Mouse (Mus musculus): Measurements from ENCODE around the gene Noc4l. TPM values are rescaled to one million over a fixed set of nuclear protein-coding genes. Genes with fewer than 3 reads are reported as not detected.

Gene Noc4l
- polyA plus RNA-seq, 1 experiment from 2014 or later, result 61.4 TPM

DNA sequence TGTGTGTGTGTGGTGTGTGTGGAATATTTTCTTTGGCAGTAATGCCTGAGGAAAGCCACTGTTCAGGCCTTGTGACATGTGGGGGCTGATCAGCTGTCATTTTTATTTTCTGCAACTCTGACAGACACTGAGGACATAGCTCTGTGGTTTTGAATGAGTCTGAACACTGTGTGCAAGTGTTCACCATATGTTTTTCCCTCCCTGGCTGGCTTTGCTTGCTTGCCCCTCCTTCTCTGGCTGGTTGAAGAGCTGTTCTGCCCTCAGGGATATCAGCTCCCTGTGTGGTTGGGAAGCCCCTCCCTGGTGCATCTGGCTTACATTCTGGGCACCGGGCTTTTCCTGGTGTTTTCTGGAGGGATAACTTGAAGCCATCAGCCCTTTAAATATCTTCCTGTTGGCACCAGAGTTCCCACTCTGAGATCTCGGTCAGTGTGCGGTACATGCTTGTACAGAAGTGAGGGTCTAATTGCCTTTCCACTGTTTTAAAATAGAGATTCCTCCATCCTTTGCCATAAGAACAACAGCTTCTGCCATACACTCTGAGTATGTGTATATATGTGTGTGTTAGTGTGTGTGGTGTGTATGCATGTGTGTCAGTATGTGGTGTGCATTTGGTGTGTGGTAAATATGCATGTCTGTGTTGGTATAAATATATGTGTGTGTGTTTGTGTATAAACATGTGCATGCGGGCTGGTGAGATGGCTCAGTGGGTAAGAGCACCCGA, 41.6 kb downstream of the Noc4l start:
- Histone ChIP-seq H3K9ac (ENCODE audit: low read depth, low read length) (no peak overlapping the region), H3K4me3 (ENCODE audit: low read length) (no peak overlapping the region), H3K4me1 (ENCODE audit: control insufficient read depth, insufficient read depth, low read length) (no peaks in the 10 kb centered on the region), H3K36me3 (ENCODE audit: control insufficient read depth, insufficient read depth, low read length) (no peaks in the 10 kb centered on the region), H3K9me3 (ENCODE audit: control insufficient read depth, low read length) (no peaks in the 10 kb centered on the region), H3K4me2 (replicated peaks; ENCODE audit: low read depth, low read length) (no peak overlapping the region), H3K27me3 (ENCODE audit: control insufficient read depth, insufficient read depth, low read length) (no peaks in the 10 kb centered on the region), H3K27ac (ENCODE audit: low read depth, low read length) (no peak overlapping the region)
- no peak for ATAC-seq (ENCODE audit: low FRiP score, low TSS enrichment)
- 86% methylated on average over 5 of the region's 5 CpGs for WGBS

GRCm38 (mm10) chr5:110610484-110610883, 42.7 kb downstream of the Noc4l start:
- no peak overlapping the region for H3K27ac ChIP-seq (ENCODE audit: low read depth, low read length)
- H3K4me2 ChIP-seq (replicated peaks; ENCODE audit: low read depth, low read length), result no peak overlapping the region
- no peak overlapping the region for H3K4me3 ChIP-seq (ENCODE audit: low read length)
- H3K9ac ChIP-seq (ENCODE audit: low read depth, low read length), result no peak overlapping the region
- no peak for ATAC-seq (ENCODE audit: low FRiP score, low TSS enrichment)
- no peaks in the 10 kb centered on the region for H3K4me1 ChIP-seq (ENCODE audit: control insufficient read depth, insufficient read depth, low read length)
- no peaks in the 10 kb centered on the region for H3K36me3 ChIP-seq (ENCODE audit: control insufficient read depth, insufficient read depth, low read length)
- no peaks in the 10 kb centered on the region for H3K27me3 ChIP-seq (ENCODE audit: control insufficient read depth, insufficient read depth, low read length)
- H3K9me3 ChIP-seq (ENCODE audit: control insufficient read depth, low read length), result no peaks in the 10 kb centered on the region
- 92% methylated on average over 7 of the region's 7 CpGs for WGBS

- ATAC-seq (ENCODE audit: low FRiP score, low TSS enrichment), result no peak
- Histone ChIP-seq H3K36me3 (ENCODE audit: control insufficient read depth, insufficient read depth, low read length) (no peaks in the 10 kb centered on the region), H3K27ac (ENCODE audit: low read depth, low read length) (no peak overlapping the region), H3K9me3 (ENCODE audit: control insufficient read depth, low read length) (no peaks in the 10 kb centered on the region), H3K4me3 (ENCODE audit: low read length) (no peak overlapping the region), H3K4me2 (replicated peaks; ENCODE audit: low read depth, low read length) (no peak overlapping the region), H3K27me3 (ENCODE audit: control insufficient read depth, insufficient read depth, low read length) (no peaks in the 10 kb centered on the region), H3K4me1 (ENCODE audit: control insufficient read depth, insufficient read depth, low read length) (no peaks in the 10 kb centered on the region), H3K9ac (ENCODE audit: low read depth, low read length) (no peak overlapping the region)
- WGBS, result 74% methylated on average over 5 of the region's 5 CpGs
Observed at GRCm38 (mm10) chr5:110609868-110610267, 43.3 kb downstream of the Noc4l start.

GRCm38 (mm10) chr5:110609425-110609824, 43.8 kb downstream of the Noc4l start:
- Histone ChIP-seq H3K9ac (ENCODE audit: low read depth, low read length) (no peak overlapping the region), H3K27ac (ENCODE audit: low read depth, low read length) (no peak overlapping the region), H3K36me3 (ENCODE audit: control insufficient read depth, insufficient read depth, low read length) (no peaks in the 10 kb centered on the region), H3K27me3 (ENCODE audit: control insufficient read depth, insufficient read depth, low read length) (no peaks in the 10 kb centered on the region), H3K4me2 (replicated peaks; ENCODE audit: low read depth, low read length) (no peak overlapping the region), H3K9me3 (ENCODE audit: control insufficient read depth, low read length) (no peaks in the 10 kb centered on the region), H3K4me3 (ENCODE audit: low read length) (no peak overlapping the region), H3K4me1 (ENCODE audit: control insufficient read depth, insufficient read depth, low read length) (no peaks in the 10 kb centered on the region)
- 86% methylated on average over 3 of the region's 3 CpGs for WGBS
- no peak for ATAC-seq (ENCODE audit: low FRiP score, low TSS enrichment)

- H3K27me3 ChIP-seq (ENCODE audit: control insufficient read depth, insufficient read depth, low read length), result no peaks in the 10 kb centered on the region
- H3K9me3 ChIP-seq (ENCODE audit: control insufficient read depth, low read length), result no peaks in the 10 kb centered on the region
- H3K4me2 ChIP-seq (replicated peaks; ENCODE audit: low read depth, low read length), result no peak overlapping the region
- no peak overlapping the region for H3K9ac ChIP-seq (ENCODE audit: low read depth, low read length)
- H3K4me1 ChIP-seq (ENCODE audit: control insufficient read depth, insufficient read depth, low read length), result no peaks in the 10 kb centered on the region
- no peak for ATAC-seq (ENCODE audit: low FRiP score, low TSS enrichment)
- H3K4me3 ChIP-seq (ENCODE audit: low read length), result no peak overlapping the region
- WGBS, result 69% methylated on average over 8 of the region's 8 CpGs
- H3K36me3 ChIP-seq (ENCODE audit: control insufficient read depth, insufficient read depth, low read length), result no peaks in the 10 kb centered on the region
- H3K27ac ChIP-seq (ENCODE audit: low read depth, low read length), result no peak overlapping the region
Observed at GRCm38 (mm10) chr5:110608941-110609340, 44.3 kb downstream of the Noc4l start.

DNA sequence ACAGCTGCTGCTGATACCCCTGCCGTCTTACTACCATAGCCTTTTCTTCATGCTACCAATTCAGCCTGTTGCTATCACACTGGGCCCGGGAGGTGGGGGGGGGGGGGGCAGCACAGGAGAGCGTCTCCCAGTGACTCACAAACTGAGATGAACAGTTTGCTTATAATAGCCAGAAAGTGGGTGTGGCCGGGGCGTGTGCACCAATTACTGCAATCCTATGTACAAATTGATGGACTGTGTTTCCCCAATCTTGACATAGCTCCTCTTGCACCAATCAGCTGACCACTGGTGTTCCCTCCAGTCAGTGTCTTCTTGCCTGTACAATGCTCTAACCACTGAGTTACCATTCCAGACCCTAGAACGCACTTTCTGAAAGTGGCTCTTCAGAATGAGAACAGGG, 44.9 kb downstream of the Noc4l start:
- no peaks in the 10 kb centered on the region for H3K9me3 ChIP-seq (ENCODE audit: control insufficient read depth, low read length)
- no peak for ATAC-seq (ENCODE audit: low FRiP score, low TSS enrichment)
- H3K36me3 ChIP-seq (ENCODE audit: control insufficient read depth, insufficient read depth, low read length), result no peaks in the 10 kb centered on the region
- no peak overlapping the region for H3K9ac ChIP-seq (ENCODE audit: low read depth, low read length)
- H3K4me2 ChIP-seq (replicated peaks; ENCODE audit: low read depth, low read length), result no peak overlapping the region
- 82% methylated on average over 6 of the region's 6 CpGs for WGBS
- no peaks in the 10 kb centered on the region for H3K27me3 ChIP-seq (ENCODE audit: control insufficient read depth, insufficient read depth, low read length)
- H3K27ac ChIP-seq (ENCODE audit: low read depth, low read length), result no peak overlapping the region
- no peaks in the 10 kb centered on the region for H3K4me1 ChIP-seq (ENCODE audit: control insufficient read depth, insufficient read depth, low read length)
- H3K4me3 ChIP-seq (ENCODE audit: low read length), result no peak overlapping the region

DNA sequence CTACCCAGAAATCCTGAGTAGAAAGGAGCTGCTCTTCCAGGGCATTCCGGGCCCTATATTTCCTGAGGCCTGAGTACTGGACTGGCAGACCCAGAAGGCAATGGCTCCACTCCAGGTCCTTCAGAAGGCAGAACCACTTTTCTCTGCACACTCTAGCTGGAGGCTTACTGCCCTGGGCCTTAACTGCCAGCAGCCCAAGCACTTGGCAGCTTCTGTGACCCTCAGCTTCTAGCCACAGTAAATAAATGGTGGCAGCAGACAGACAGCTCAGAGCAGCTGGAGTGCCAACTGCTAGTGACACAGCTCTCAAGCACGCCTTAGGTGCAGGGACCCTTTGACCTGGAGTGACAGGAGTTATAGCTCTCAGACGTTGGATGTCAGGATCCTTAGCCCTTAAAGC, 45.5 kb downstream of the Noc4l start:
- ATAC-seq (ENCODE audit: low FRiP score, low TSS enrichment), result no peak
- H3K9me3 ChIP-seq (ENCODE audit: control insufficient read depth, low read length), result no peaks in the 10 kb centered on the region
- H3K36me3 ChIP-seq (ENCODE audit: control insufficient read depth, insufficient read depth, low read length), result no peaks in the 10 kb centered on the region
- H3K27ac ChIP-seq (ENCODE audit: low read depth, low read length), result no peak overlapping the region
- WGBS, result 44% methylated on average over 3 of the region's 3 CpGs
- H3K9ac ChIP-seq (ENCODE audit: low read depth, low read length), result no peak overlapping the region
- no peaks in the 10 kb centered on the region for H3K4me1 ChIP-seq (ENCODE audit: control insufficient read depth, insufficient read depth, low read length)
- H3K4me2 ChIP-seq (replicated peaks; ENCODE audit: low read depth, low read length), result no peak overlapping the region
- no peaks in the 10 kb centered on the region for H3K27me3 ChIP-seq (ENCODE audit: control insufficient read depth, insufficient read depth, low read length)
- H3K4me3 ChIP-seq (ENCODE audit: low read length), result no peak overlapping the region

DNA sequence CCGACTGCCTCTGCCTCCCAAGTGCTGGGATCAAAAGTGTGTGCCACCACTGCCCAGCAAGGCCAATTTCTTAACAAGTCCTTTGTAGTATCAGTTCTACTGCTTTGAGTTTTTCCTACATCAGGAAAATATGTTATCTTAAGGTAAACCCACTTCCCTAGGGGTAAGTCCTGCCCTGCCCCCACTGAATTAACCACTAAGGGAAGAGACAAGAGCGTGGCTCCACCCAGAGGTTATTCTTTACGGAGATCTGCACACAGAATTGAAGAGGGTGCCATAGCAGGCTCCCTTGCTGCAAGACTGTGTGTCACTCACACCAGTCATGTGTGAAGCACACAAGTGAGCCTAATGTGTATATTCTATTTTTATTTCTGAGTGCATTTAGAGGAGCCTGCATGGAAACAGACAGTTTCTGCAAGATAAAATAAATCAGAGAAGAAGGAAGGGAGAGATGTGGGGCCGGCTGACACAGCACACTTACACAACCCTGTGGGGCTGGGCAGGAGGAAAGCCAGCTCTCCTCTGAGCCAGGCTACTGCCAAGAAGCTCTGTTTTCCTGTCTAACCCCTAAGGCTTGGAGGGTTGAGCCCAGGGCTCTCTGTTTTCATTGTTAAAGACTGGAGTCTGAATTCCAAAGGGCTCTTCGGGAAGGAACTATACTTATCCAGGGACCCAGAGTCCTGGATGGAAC, 47.5 kb downstream of the Noc4l start:
- Histone ChIP-seq H3K4me2 (replicated peaks; ENCODE audit: low read depth, low read length) (no peak overlapping the region), H3K36me3 (ENCODE audit: control insufficient read depth, insufficient read depth, low read length) (no peaks in the 10 kb centered on the region), H3K27me3 (ENCODE audit: control insufficient read depth, insufficient read depth, low read length) (no peaks in the 10 kb centered on the region), H3K27ac (ENCODE audit: low read depth, low read length) (no peak overlapping the region), H3K9ac (ENCODE audit: low read depth, low read length) (no peak overlapping the region), H3K4me3 (ENCODE audit: low read length) (no peak overlapping the region), H3K9me3 (ENCODE audit: control insufficient read depth, low read length) (no peaks in the 10 kb centered on the region), H3K4me1 (ENCODE audit: control insufficient read depth, insufficient read depth, low read length) (no peaks in the 10 kb centered on the region)
- WGBS, result 56% methylated on average over 5 of the region's 5 CpGs
- ATAC-seq (ENCODE audit: low FRiP score, low TSS enrichment), result no peak

DNA sequence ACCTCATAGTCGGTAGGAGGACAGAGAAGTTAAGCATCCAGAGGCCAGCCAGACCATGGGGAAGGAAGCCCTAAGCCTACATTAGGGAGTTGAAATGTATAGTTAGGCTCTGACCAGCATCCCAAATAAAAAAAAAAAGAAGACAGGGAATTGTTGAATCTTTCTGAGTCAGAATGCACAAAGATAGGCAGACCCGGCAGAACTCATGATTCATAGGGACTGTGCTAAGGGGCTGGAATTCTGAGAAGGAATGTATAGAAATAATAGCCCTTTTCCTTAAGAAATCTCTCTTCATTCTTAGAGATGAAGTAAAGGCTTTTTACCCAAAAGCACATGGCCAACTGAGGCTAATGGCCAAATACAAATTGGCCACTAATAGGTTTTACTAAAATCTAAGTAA, 48.9 kb downstream of the Noc4l start:
- H3K27ac ChIP-seq (ENCODE audit: low read depth, low read length), result no peak overlapping the region
- 82% methylated on average over 2 of the region's 2 CpGs for WGBS

More for the DNA sequence above, 48.9 kb downstream of the Noc4l start:
- no peaks in the 10 kb centered on the region for H3K9me3 ChIP-seq (ENCODE audit: control insufficient read depth, low read length)
- no peaks in the 10 kb centered on the region for H3K4me1 ChIP-seq (ENCODE audit: control insufficient read depth, insufficient read depth, low read length)
- no peak overlapping the region for H3K4me2 ChIP-seq (replicated peaks; ENCODE audit: low read depth, low read length)
- no peaks in the 10 kb centered on the region for H3K27me3 ChIP-seq (ENCODE audit: control insufficient read depth, insufficient read depth, low read length)
- no peak for ATAC-seq (ENCODE audit: low FRiP score, low TSS enrichment)
- H3K9ac ChIP-seq (ENCODE audit: low read depth, low read length), result no peak overlapping the region
- H3K36me3 ChIP-seq (ENCODE audit: control insufficient read depth, insufficient read depth, low read length), result no peaks in the 10 kb centered on the region
- H3K4me3 ChIP-seq (ENCODE audit: low read length), result no peak overlapping the region
